Comparison of ENCODE assay signal across 26 mouse cellular contexts in genomic region chr1:88879367-88879766, GRCm38 (mm10).
"Had no signal": no experiment of that assay in that cellular context is flagged by ENCODE, and none has a peak within 500 bp of the region (broad histone marks: within the 10 kb centered on the region; RNA-seq: fewer than 3 reads in every experiment).

No protein-coding gene starts in this region.

- H3K4me2 ChIP-seq: heart, embryonic 11.5 days; heart, embryonic 13.5 days; heart, embryonic 15.5 days; hindbrain, embryonic 13.5 days; hindbrain, embryonic 15.5 days; intestine, embryonic 15.5 days; kidney, embryonic 15.5 days; limb, embryonic 13.5 days; limb, embryonic 15.5 days; liver, embryonic 12.5 days had no signal

- H3K4me1 ChIP-seq: heart, embryonic 15.5 days; hindbrain, embryonic 13.5 days; hindbrain, embryonic 15.5 days; intestine, embryonic 15.5 days; liver, embryonic 12.5 days had no signal

- H3K9me3 ChIP-seq: heart, embryonic 13.5 days; heart, embryonic 15.5 days; hindbrain, embryonic 13.5 days; hindbrain, embryonic 15.5 days; intestine, embryonic 15.5 days; kidney, embryonic 15.5 days; limb, embryonic 13.5 days; limb, embryonic 15.5 days; liver, embryonic 12.5 days had no signal

- H3K4me3 ChIP-seq: heart, embryonic 13.5 days; heart, embryonic 15.5 days; hindbrain, embryonic 13.5 days; hindbrain, embryonic 15.5 days; intestine, embryonic 15.5 days; kidney, embryonic 15.5 days; limb, embryonic 13.5 days; limb, embryonic 15.5 days; liver, embryonic 12.5 days had no signal

- DNase-seq: gastrocnemius, postnatal 14 days; gastrocnemius, postnatal 36 days; heart, adult 18-20 months; heart, postnatal 14 days; heart, postnatal 36 days; kidney, adult 11 months; kidney, adult 2 months; kidney, adult 9 months; kidney, postnatal 14 days; kidney, postnatal 36 days; layer of hippocampus, adult 9-11 months; layer of hippocampus, postnatal 36 days; left cerebral cortex, postnatal 4 days had no signal

- H3K36me3 ChIP-seq: heart, embryonic 13.5 days; heart, embryonic 15.5 days; hindbrain, embryonic 13.5 days; hindbrain, embryonic 15.5 days; intestine, embryonic 15.5 days; kidney, embryonic 15.5 days; limb, embryonic 13.5 days; limb, embryonic 15.5 days; liver, embryonic 12.5 days had no signal

- H3K27me3 ChIP-seq: heart, embryonic 13.5 days; heart, embryonic 15.5 days; hindbrain, embryonic 13.5 days; hindbrain, embryonic 15.5 days; intestine, embryonic 15.5 days; kidney, embryonic 15.5 days; limb, embryonic 13.5 days; limb, embryonic 15.5 days; liver, embryonic 12.5 days had no signal

- H3K27ac ChIP-seq: heart, embryonic 13.5 days; heart, embryonic 15.5 days; hindbrain, embryonic 13.5 days; hindbrain, embryonic 15.5 days; hindbrain, postnatal 0 days; intestine, embryonic 15.5 days; kidney, embryonic 15.5 days; kidney, postnatal 0 days; limb, embryonic 13.5 days; limb, embryonic 15.5 days; liver, embryonic 12.5 days; liver, embryonic 14.5 days had no signal
